Mouse (Mus musculus): ENCODE results near the gene Ilf2.

Ilf2 gene

DNA sequence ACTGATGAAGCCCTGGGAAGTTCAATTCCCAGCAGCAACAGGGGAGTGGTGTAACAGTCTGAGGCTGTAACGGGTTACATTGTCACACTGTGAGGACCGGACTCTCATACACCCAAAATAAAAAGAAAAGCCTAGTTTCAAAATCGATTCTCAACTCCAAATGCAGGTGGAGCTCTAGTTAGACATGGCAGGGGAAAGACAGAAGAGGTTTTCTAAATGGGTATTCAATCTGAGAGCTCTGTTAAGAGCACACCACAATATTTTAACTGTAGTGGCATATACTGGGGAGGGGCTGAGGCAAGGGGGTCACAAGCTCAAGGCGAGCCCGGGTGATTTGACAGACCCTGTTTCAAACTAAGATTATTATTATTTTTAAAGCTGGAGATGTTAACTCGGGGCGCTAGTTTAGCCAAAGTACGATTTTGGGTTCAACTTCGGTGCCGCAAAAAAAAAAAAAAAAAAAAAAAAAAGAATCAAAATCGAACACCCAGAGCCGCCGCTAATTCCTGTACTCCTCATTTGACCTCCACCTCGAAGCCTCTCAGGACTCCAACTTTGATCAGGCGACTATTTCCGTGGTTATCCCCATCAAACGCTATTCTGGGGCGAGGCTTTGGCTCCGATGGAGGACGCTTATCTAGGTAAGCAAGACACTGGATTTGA lies 32.5 kb downstream of the Ilf2 start:
- in situ Hi-C loops (cut with MboI; ENCODE audit: low sequenced_read_pairs) = no loop called here

DNA sequence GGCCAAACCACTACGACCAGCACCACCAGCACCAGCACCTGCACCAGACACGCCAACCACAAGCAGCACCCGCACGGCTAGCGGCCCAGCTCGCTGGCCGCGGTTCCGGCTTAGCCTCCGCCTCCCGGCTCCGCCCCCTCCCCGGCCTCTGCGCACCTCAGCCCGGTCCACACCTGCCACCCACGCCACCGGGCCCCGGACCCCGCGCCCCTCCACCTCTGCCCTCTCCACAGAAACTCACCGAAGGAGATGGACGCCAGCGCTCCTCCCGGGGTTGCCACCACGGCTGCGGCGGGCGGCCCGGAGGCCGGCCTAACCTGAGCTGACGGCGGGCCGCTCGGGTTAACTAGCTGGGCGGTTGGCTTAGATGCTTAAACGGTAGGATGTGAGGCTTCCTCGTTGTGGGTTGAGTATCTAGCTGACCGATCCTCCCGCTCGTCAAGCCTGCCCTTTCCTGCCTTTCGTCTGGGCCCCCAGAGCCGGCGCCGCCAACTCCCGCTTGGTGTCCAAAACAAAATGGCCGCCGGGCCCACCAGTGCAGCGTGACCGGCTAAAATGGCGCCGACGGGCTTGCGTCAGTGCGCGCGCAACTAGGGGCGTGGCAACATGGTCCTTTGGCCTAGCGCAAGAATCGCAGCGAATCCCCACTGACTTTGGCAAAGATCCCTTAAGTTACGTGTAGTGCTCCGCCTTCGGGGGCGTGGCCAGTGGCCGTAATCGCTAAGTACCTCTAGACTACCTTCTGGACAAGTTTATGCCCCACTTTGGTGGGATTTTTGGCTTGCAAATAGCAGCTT lies 33.2 kb downstream of the Ilf2 start, which contains the start of gene Chtop:
Gene Chtop, minus strand, starts transcription at position 549 of the 797 bp plus-strand sequence.
- in situ Hi-C loops (cut with MboI; ENCODE audit: low sequenced_read_pairs) = no loop called here

DNA sequence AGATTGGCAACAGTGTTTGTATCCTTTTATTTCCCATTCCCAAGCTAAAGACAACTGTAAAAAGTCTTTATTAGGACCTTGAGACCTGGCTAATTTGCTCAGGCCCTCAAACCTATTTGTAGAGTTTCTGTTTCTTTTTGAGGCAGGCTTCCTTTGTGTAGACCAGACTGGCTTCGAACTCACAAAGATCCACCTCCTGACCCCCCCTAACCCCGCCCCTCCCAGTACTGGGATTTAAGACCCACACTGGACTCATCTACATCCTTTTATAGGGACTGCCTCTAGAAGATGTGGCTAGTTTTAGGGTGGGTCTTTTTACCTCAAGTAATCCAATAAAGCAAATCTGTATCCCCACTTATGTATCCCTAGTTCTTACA lies 33.8 kb downstream of the Ilf2 start:
- in situ Hi-C loops (cut with MboI; ENCODE audit: low sequenced_read_pairs) = no loop called here

DNA sequence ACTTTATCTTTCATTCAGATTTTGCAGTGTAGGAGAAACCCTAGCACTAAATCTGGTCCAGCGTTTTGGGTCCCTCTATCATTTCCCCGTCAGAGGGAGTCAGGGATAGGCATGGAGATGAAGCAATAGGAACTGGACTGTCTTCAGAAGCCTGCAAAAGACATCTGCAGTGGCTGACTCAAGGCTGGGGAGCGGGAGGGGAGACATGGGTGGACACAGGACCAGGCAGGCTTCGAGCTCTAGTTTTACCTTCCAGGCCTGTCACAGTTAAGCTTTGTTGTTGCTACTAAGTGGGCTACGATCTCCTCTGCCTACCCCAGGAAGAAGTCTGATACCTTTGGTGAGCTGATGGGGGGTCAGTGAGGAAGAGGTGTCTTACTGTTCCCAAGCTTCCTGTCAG lies 36.4 kb downstream of the Ilf2 start:
- in situ Hi-C loops (cut with MboI; ENCODE audit: low sequenced_read_pairs) = no loop called here

DNA sequence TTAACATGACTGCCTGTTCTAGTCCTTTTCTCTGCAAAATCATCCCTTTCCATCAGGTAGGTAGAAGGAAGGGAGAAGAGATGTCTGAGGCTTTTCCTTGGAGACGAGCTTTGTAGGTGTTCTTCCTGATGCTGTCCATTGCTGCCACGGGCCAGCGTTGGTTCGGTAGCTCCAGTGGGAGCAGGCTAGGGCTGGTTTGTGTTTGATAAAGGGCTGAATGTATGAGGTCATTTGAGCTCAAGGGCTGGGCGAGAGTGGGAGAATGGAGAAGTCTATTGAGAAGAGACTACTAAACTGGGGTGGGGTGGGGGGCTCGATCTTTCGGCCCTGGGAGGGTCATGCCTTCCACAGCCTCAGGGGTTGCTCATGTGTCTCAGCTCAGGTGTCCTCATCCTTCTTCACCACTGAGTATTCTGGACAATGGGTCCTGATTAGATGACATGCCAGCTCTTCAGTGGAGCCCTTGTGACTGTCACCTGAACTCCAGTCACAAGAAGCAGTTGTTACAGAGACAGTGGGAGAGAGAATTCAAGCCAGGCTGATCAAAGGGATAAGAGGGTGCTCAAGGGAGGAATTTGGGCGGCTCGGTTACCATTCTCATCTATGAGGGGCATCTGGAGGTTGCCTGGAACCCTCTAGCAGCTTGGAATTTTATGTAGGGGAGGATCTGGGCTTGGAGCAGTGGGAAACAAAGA lies 37.2 kb downstream of the Ilf2 start:
- in situ Hi-C loops (cut with MboI; ENCODE audit: low sequenced_read_pairs) = no loop called here

DNA sequence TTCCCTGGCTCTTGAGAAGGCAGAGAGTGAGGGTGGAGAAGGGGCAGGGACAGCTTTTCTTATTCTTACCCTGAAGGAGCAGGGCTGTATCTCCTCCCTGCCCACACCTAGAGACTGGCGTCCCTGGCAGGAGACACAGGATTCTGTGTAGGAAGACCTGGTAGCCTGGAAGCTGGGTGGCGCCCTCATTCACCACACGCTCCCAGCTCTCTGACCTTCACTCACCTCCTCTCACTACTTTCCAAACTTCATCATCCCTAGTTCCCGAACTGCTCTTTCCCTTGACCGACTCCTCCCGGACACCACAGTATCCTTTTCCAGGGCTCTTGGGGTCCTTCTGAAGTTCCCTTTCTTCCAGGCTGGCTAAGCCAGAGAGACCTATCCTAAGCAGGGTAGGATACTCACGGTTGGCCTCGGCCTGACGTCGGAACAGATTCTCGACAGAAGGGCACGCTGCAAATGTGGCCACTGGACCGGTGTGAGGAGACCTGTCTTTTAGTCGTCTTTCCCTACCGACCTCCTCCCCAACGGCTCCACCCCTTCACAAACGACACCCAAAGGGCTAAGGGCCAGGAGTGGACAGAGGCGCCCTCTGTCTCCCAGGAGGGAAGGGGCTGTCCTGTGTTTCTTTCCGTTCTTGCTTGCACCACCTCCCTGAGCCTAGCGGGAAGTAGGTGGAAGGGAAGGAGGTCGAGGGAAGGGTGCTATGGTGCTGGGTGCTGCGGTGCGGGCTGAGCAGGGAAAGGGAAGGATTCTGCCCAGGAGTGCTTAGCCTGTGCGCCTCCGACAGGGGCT lies 38.1 kb downstream of the Ilf2 start, which contains the start of the genes S100a1 and S100a13:
Gene S100a1, minus strand, starts transcription at position 597 of the 795 bp plus-strand sequence.
Gene S100a13, plus strand, starts transcription at position 640 of the 795 bp plus-strand sequence.
- in situ Hi-C loops (cut with MboI; ENCODE audit: low sequenced_read_pairs) = no loop called here

DNA sequence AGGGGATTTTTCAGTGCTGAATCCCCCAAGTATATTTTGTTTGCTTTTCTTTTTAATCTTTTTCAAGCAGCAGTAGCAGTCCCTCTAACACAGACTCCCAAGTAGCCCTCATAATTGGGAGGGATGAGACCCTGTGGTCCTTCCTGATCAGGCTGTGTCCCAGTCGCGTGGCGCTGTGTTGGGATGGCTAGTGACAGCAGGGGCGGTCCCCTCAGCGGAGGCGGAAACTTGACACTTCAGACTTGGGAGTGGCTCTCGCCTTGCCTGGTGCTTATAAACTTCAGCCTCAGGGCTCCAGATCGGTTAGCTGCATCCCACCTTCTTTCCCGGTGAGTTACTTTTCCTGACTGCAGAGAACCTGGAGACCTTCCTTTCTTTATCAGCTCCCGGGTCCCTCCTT lies 38.8 kb downstream of the Ilf2 start:
- in situ Hi-C loops (cut with MboI; ENCODE audit: low sequenced_read_pairs) = no loop called here

DNA sequence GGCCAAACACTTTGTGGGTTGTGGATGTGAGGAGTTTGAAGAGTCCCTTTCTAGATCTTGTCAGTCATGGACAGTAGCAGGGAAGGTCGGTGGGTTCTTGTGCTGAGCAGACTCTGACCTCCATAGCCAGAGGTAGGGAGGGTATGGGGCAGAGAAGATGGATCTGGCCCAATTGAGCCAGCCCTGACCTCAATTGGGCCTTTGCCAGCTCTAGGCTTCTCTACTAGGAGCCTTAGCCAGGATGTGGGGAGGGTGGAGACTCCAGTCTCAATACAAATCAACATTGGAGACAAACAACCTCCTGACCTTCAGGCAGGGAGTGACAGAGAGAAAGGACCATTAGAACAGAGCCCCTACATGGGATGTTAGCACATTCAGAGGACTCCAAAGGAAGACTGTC lies 39.3 kb downstream of the Ilf2 start:
- in situ Hi-C loops (cut with MboI; ENCODE audit: low sequenced_read_pairs) = no loop called here

DNA sequence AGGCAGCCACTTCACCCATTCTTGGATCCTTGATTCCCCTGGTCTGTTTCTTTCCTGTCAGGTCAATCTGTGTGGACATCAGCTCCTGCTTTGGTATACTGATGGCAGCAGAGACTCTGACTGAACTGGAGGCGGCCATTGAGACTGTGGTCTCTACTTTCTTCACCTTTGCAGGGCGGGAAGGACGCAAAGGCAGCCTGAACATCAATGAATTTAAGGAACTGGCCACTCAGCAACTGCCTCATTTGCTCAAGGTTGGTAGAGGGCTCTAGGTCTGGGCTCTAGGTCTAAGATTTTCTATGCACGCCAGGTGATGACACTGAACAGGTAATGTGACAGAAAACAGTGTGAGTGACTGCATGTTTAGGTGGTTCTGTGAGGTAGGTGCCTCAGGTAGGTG lies 39.9 kb downstream of the Ilf2 start:
- in situ Hi-C loops (cut with MboI; ENCODE audit: low sequenced_read_pairs) = no loop called here

DNA sequence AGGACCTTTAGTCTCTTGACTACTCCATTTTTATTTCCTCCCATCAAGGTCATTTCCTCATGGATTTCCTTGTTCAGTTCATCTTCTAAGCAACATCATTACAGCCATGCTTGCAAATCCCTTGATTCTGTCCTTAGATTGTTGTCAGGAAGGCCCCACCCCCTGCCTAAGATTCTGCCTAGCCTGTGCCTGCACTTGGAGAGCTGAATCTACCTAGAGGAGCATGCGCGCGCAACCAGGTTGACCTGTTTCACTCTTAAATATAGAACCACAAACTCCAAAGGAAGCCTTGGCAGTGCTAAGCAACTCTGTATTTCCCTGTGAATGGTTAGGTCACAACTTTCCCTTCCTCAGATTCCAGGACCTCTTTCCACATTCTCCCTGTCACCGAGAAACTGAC lies 41.8 kb downstream of the Ilf2 start:
- in situ Hi-C loops (cut with MboI; ENCODE audit: low sequenced_read_pairs) = no loop called here

DNA sequence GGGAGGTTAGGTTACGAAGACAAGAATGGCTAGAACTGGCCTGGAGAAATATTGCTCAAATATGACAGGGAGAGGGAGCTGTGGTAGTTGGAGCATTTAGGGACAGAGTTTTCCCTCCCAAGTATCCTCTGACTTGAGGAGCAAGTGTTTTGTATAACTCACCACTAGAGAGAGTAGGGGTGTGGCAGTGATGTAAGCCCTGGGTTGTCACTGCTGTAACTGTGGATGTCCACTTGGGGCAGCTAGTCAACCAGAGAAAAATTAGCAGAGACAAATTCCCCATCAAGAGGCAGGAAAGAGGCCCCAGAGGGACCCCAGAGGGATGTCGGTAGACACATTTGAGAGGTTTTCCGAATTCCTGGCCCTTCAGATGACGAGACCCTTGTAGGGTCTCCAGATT lies 49.5 kb downstream of the Ilf2 start:
- in situ Hi-C loops (cut with MboI; ENCODE audit: low sequenced_read_pairs) = no loop called here

DNA sequence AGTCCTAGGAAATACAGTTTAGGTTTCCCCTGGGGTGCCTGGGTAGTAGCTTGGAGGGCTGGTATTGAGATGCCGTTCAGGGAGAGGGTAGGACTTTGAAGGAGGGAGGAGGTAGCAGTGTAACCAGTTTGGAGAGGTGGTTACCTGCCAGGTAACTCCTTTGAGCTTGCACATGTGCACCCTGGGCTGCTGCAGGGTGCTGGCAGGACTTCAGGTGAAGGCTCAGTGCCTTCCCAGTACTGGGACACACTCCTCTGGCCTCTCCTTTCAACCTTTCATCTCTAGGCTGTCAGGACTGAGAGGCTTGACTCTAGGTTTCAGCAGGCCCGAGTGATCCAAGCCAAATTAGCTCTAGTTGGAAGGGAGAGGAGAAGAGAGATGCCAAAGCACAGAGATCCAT lies 50.1 kb downstream of the Ilf2 start:
- in situ Hi-C loops (cut with MboI; ENCODE audit: low sequenced_read_pairs) = no loop called here

DNA sequence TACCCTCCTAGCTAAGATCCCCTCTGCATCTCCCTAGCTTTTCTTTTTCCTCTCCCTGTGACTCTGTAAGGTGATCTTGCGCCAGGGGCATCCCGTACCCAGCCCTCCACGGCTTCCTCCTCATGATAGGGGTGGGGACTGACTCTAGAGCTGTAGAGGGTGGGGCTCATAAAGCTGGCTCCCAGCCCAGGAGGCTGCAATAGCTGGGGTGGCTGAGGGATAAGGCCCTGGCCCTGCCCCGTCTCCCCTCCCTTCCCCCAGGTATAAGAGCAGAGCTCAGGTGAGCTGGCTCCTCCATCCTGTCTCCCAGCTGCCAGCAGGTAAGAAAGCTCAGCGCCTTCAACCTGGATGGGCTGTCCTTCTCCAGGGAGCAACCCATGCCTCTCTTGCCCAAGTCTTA lies 50.7 kb downstream of the Ilf2 start, which contains the start of gene S100a14:
Gene S100a14, plus strand, starts transcription at position 277 of the 400 bp plus-strand sequence.
- in situ Hi-C loops (cut with MboI; ENCODE audit: low sequenced_read_pairs) = no loop called here

DNA sequence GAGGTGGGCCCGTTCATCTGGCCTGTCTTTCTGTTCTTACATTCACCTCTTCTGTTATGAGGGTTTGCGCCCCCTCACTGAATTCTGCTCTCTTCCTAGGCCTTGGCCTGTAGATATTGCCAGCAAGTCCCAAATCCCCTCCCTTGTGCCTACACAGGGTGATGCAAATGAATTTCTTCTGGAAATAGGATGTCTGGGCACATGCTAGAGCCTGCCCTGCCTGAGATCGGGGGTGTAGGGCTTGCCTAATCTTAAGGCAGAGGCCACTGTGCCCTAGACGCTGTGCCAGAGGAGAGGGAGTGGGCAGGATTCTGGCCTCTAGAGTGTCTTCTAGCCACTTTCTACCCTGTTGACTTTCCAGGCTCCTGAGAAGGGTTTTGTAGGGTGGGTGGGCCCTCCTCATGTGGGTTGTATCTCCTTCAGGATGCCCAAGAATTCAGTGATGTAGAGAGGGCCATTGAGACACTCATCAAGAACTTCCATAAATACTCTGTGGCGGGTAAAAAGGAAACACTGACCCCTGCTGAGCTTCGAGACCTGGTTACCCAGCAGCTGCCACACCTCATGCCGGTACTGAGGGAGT lies 51.5 kb downstream of the Ilf2 start:
- in situ Hi-C loops (cut with MboI; ENCODE audit: low sequenced_read_pairs) = no loop called here

DNA sequence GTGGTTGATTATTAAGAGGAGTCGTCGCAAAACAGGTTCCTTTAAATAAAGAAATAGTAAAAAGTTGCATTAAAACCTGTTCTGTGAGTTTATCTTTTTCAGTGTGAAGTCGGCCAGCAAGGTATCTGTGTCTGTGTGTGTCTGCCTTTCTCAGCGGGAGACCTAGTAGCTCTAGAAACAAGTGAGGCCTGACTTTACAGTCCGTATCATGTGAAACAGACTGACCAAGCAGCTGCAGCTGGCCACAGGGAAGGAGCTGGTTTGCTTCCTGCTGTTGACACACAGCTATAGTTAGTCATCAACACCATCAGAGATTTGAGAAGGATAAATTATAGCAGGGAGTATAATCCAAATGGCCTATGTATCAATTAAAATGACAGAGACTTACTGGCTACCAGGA lies 55.8 kb downstream of the Ilf2 start:
- in situ Hi-C loops (cut with MboI; ENCODE audit: low sequenced_read_pairs) = no loop called here

DNA sequence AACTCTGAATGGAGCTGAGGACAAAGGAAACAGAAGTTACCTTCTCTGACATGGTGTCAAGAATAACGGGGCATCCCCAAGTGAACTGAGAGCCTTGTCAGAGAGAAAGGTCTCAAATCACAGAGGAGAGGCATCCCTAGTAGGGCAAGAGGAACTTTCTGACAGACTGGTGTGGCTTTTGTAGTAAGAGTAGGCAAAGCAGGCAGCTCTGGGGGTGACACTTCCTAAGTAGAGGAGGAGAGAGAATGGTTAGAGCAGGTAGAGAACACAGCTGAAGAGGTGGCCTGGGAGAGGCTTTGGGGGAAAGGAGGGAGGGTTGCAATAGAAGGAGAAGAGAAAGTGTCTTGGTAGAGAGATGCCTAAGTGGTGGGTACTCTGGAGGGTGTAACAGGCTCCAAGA lies 59.5 kb downstream of the Ilf2 start:
- in situ Hi-C loops (cut with MboI; ENCODE audit: low sequenced_read_pairs) = no loop called here

DNA sequence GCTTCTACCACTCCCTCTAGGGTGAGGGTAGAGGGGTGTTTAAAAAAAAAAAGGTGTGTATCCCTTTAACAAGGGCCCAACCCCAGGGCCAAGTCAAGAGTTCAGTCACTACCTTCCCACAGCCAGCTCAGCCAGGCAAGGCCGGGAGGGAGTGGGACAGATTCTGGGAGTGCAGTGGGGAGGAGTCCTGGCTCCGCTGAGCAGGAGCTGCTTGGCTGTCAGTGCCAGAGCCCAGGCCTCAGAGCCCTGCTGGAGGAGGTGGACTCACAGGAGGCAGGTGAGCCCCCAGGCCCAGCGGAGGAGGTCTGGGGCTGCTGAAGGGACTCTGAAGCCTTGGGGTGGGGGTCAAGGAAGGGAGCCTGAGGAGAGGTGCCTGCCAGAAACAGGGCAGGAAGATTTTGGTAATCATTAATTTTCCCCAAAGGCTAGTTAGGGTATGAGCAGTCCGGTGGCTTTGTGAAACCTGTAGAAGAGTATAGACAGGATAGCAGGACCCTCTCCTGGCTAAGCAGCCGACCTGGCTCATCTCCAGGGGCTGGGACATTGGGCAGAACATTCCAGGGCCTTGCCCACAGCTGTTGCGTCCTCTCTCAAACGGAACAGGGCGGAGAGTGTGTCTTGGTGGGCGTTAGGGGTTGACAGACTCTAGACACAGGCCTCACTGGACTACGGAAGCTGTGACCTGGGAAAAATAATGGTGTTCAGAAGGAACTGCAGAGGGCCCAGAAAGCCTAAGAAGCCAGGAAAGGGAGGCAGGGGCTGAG lies 61.4 kb downstream of the Ilf2 start, which contains the start of gene S100a16:
Gene S100a16, plus strand, starts transcription at position 114 of the 764 bp plus-strand sequence.
- in situ Hi-C loops (cut with MboI; ENCODE audit: low sequenced_read_pairs) = no loop called here

DNA sequence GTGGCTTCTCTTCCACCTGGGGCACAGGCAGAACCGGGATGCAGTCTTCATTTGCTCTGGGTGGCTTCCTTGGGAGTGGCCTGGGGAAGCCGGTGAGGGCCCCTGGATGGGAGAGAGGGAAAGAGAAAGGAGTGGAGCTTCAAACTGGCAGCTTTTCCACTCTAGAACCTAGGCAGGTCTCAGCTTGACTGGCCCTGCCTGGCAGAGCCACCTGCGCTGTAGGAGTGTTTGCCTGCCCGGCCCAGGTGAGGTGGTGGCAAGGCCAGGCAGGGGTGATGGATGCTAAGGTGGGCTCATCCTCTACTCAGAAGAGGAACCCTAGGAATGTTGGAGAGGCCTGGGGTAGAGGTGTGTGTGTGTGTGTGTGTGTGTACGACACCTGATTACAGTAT lies 62.0 kb downstream of the Ilf2 start:
- in situ Hi-C loops (cut with MboI; ENCODE audit: low sequenced_read_pairs) = no loop called here

All from CH12F3 (cell line).